Mouse (Mus musculus): ENCODE measurements around the gene Col16a1. TPM values are rescaled to one million over a fixed set of nuclear protein-coding genes. Genes with fewer than 3 reads are reported as not detected.
A peak's percentile ranks its signal among the peaks of the same experiment; 100 is the strongest.

Col16a1 gene
- total RNA-seq, 2 experiments from 2014 or later = 33.1 to 34.7 TPM

DNA sequence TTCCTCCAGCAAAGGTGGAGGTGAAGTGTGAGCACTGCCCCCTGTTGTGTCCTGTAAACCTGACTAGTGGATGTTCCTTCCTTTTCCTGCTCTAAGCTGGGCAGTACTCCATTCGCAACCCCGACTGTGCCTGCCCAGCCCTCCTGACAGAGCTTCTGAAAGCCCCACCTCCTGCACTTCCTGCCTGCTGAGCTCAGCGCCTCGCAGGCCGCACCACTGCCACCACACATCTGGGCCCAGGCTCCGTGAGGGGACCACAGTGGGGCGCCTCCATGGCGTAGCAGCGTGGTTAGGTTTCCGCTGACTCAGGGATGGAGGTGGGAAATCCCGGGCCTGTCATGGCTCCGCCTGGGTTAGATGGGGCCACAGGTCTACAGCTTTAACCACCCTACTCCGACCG, 2.0 kb upstream of the Col16a1 start:
- DNase-seq = peak; percentile 59

GRCm38 (mm10) chr4:130048203-130048479, 501 bp downstream of the Col16a1 start:
- no peak for DNase-seq

GRCm38 (mm10) chr4:130050056-130050824, 2.6 kb downstream of the Col16a1 start:
- peak; percentile 85 for DNase-seq

GRCm38 (mm10) chr4:130052283-130052682, 4.6 kb downstream of the Col16a1 start:
- DNase-seq = no peak

- no peak for DNase-seq
Measured at GRCm38 (mm10) chr4:130053111-130053510, 5.5 kb downstream of the Col16a1 start.

- no peak for DNase-seq
Measured at GRCm38 (mm10) chr4:130054727-130055126, 7.1 kb downstream of the Col16a1 start.

- DNase-seq = no peak
Measured at GRCm38 (mm10) chr4:130055160-130056010, 7.7 kb downstream of the Col16a1 start.

DNA sequence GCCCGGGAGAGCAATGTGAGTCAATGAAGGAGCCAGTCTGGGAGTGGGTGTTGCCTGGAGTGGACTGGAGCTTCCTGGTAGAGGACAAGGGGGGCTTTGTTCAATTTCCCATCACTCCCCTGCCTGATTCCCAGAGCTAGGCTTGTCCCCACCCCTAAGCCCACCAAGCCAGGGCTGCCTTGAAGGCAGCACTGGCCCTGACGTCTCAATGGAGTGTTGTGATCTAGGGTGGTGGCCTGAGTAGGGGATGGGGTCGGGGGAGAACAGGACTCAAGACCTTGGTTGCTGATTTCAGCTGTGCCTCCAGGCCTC, 8.3 kb downstream of the Col16a1 start:
- DNase-seq = no peak

GRCm38 (mm10) chr4:130056471-130056870, 8.8 kb downstream of the Col16a1 start:
- DNase-seq = no peak

- DNase-seq = no peak
Measured at GRCm38 (mm10) chr4:130060937-130061336, 13.3 kb downstream of the Col16a1 start.

DNA sequence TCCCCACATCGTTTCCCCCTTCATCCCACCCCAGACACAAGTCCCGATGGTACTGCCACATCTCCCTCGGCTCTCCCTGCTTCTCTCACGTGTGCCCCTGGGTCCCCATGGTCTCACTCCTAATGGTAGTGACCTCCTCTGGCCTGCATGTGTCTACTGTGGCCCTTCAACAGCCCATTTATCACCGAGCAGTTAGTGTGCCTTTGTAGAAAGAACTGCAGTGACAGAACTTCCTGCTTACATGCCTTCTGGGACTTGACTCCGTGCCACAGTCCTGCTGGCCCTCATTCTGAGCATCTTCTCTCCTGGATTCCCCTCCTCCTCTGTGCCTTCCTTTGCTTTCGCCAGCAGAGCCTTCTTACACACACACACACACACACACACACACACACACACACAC, 15.6 kb downstream of the Col16a1 start:
- DNase-seq = no peak

GRCm38 (mm10) chr4:130066816-130067215, 19.2 kb downstream of the Col16a1 start:
- DNase-seq = peak; percentile 59

DNA sequence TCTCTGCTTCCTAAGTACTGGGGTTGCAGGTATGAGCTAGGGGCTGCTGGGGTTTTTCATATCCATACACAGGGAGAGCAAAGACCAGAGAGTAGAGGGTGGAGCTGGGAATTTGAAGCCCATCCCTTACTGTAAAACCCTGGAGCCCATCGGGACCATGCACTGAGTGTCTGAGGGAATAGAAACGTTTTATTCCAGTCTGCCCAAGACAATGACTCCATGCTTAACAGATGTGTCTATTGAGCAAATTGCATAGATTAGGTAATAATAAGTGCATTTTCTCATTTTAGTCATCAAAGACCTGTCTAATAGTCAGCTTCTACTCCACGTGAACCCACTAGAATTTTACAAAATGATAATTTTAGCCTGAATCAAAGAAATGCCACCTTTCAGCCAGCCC, 22.9 kb downstream of the Col16a1 start:
- no peak for DNase-seq

DNA sequence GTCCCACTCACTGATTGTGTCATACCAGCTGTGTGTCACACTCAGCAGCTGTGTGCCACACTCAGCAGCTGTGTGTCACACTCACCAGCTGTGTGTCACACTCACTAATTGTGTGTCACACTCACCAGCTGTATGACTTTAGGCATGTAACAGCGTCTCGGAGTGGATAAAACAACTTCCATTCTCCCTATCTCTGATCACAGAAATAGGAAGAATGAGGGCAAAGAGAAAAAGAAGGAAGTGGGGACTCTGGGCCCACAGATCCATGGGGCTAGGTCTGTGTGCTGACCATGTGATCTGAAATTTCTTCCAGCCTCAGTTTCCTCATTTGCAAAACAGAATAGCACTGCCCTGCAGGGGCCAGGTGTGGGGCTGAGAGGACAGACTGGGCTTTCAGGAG, 24.1 kb downstream of the Col16a1 start:
- no peak for DNase-seq

- DNase-seq = no peak
Measured at GRCm38 (mm10) chr4:130073367-130073766, 25.7 kb downstream of the Col16a1 start.

GRCm38 (mm10) chr4:130074761-130075515, 27.3 kb downstream of the Col16a1 start:
- DNase-seq = no peak

DNA sequence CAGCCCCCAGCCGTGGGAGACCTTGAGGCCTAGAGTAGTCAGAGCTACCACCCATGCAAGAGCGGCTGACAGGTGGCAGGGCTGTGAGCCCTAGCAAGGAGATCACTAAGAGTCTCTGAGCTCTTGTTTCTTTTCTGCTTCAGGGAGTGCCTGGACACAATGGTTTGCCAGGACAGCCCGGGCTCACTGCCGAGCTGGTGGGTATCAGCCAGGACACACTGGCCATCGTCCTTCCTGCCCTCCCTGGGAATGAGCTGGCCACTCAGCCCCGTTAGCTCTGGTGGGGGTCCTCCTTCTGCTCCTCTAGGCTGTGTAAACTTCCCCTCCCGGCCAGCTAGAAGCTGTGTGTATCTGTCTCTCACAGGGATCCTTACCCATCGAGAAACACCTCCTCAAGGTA, 29.2 kb downstream of the Col16a1 start:
- DNase-seq = no peak

DNA sequence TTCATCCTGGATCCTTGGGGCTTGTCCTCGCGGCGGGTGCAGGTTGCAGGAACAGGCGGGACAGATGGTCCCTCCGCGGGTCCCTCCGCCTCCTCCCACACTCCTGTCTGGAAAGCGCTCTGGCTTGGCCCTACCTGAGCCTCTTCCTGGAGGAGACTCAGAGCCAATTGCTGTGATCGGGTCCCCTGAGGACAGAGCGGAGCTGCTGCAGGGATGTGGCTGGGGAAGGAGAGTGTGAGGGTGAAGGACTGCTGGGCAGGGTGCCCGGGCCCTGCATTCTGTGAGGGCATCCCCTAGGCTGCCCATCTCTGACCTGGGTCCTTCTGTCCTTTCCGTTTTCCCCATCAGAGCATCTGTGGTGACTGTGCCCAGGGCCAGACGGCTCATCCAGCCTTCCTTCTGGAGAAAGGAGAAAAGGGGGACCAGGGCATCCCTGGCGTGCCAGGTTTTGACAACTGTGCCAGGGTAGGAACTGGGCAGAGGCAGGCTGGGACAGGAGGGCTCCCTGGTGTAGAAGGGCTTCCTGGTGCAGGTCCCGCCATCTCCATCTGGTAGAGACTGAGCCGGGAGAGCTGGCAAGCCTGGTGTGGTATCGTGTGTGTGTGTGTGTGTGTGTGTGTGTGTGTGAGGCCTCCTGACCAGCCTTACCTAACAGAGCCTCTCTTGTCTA, 31.3 kb downstream of the Col16a1 start:
- DNase-seq = no peak

DNA sequence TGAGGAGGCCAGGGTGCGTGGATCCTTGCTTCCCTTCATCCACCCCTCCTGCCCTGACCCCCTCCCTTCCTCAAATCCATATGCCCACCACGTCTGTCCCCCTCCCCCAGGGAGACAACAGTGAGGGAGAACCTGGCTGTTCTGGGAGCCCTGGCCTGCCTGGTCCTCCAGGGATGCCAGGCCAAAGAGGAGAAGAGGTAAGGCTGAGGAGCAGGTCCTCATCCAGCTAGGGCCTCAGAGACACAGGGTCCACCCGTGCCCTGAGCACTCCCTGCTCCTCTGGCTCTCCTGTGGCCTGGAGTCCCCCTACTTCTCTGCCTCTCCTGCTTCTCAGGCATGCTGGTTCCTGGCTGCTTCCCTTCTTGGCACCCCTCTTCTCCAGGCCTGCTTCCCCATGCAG, 31.9 kb downstream of the Col16a1 start:
- no peak for DNase-seq

GRCm38 (mm10) chr4:130081345-130082190, 33.9 kb downstream of the Col16a1 start:
- peak; percentile 89 for DNase-seq

DNA sequence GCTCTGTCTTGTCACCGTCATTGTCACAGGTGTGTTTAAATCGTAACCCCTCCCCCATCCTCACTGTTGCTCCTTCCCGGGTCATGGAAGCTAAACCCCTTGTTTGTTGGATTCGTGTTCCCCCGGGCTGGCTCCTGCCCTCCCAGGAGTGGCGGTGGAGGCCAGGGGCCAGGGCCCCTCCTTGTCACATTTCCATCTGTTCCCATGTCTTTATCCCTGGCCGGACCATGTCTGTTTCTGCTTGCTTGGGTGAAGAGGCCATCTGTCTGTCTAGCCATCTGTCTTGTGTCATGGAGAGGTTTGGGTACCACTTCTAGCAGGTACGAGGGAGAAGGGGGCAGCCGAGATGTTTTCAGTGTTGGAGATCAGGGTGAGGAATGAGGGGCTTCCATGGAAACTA, 34.6 kb downstream of the Col16a1 start:
- no peak for DNase-seq

Measured in heart, postnatal 4 days (tissue).